Mouse (Mus musculus) adrenal gland, postnatal 36 days (tissue): ENCODE measurements around the gene Grin2b. TPM values are rescaled to one million over a fixed set of nuclear protein-coding genes. Genes with fewer than 3 reads are reported as not detected.

Experiments
- DNase-seq, 2 experiments: peaks; one replicate each; pipeline ENCODE4 v3.0.0; 2021; ENCODE audit warnings: mixed read lengths in 1 of 2
- long read RNA-seq, 2 experiments: library from polyadenylated mRNA; stranded (forward); transcript quantifications; one replicate each; pipeline ENCODE4 v2.0.0; 2021; ENCODE audit warnings: borderline sequencing depth in 2 of 2
- total RNA-seq, 2 experiments: library from RNA; stranded (reverse); gene quantifications; 2 replicates each; pipeline ENCODE4 v1.2.3; 2021

Grin2b gene
- total RNA-seq = under 1 TPM; 0.23 to 0.40 TPM
- long read RNA-seq, experiment 1 = 0 reads
- long read RNA-seq, experiment 2, partial matches to known transcripts = 0 of 1 reads
- long read RNA-seq, experiment 2, other reads (novel, unspliced or antisense) = 1 of 1 reads

DNA sequence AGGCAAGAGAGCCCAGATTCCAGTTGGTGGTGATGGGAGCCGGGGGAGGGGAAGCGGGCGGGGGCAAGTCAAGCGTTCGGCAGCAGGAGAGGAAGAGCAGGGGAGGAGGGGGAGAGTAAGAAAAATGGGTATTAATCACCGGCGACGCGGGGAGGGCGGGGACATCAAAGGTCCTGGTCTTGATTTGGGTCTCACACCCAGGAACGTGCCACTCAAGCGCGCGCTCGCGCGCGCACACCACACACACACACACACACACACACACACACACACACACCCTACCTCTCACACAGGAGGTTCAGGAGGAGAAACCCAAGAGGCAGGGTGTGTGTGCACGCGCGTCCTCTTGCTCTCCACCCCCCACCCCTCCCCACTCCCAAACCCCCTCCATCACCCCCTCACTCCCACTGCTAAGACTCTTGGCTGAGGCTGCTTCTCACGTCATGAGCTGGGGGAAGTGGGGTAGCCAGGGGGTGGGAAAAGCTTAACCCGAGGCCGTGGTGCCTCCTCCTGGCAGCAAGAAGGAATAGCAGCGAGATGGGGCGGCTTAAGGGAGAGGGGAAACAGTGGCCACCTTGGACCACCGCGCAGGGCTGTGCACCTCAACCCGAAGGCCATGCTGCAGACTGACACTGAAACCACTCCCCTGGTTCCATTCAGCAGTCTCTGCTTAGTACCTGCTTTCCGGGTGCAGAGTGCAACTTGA lies at the start of gene Grin2b:
Gene Grin2b, minus strand, starts transcription at position 321 of the 706 bp plus-strand sequence.
- no peak for DNase-seq

DNA sequence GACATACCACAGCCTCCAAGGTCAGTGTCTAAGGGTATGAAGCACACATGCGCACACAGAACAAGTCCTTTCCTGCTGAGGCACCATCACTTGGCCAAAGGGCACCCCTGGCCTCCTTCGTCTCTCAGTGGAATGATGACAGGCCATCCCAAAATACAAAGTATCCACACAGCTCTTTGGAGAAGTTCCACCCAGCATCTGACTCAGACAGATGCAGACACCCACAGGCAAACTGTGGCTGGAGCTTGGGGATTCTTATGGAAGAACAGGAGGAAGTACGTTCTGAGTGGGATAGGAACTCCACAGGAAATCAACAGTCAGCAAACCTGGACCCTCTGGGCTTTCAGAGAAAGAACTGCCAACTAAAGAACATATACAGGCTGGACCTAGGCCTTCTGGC lies 48.6 kb upstream of the Grin2b start:
- DNase-seq = no peak

DNA sequence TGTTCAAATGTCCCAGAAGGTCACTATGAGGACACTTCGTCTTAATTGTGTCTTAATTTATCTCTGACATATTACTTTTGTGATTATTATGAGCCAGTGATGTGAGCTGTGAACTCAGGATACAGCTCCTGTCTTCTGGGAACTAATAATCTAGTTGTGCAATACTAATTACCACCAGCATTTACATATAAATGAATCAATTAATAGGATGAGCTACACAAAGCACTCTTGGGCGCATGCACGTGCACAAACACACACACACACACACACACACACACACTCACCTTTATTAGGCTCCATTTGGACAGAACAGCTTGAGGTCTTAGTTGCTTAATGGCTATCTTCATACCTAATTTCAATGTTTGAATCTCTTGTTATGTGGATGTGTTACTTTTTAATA lies 37.1 kb upstream of the Grin2b start:
- DNase-seq = no peak

DNA sequence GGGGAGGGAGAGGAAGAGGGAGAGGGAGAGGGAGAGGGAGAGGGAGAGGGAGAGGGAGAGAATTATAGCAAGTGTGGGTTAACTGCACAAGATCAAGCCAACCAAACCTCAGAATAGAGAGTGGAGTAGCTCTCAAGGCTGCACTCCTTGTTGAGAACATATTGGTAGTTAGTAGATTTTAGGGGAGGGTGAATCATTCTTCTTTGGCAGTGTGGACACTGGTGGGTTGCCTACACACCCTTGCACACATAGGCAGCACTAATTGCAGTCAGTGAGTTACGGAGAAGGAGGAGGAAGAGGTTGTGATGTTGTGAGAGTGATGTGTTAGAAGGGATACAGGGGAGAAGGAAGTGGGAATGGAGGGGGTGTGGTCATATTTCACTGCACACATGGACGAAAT lies 26.5 kb upstream of the Grin2b start:
- no peak for DNase-seq

DNA sequence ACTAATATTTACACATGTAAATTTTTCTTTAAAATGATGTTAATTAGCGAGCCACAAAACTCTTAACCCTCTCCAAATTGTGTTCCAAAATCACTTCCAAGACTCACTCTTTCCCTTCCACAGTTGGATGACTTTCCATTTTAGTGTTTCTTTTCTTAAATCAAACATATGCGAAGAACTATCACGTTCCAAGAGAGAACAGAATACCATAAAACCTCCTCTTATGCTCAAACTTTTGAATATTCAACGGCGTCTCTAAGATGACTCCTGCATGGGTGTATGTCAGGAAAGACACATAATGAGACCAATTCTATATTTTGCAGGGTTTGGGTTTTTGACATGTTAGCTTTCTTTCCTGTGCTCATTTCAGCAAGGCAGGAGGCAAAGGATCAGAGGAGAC lies 21.3 kb upstream of the Grin2b start:
- no peak for DNase-seq

DNA sequence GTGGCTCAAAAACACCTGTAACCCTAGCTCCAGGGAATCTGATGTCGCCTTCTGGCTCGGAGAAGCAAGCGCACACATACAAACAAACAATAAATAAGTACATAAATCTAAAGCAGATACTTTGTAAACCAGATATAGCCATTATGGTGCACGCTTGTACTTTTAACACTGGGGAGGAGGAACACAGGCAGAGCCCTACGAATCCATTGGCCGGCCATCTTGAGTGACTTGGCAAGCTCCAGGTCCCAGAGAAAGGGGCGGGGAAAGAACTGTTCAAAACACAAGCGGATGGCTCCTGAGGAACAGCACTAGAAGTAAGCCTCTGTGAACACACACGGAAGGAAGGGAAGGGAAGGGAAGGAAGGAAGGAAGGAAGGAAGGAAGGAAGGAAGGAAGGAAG lies 4.8 kb upstream of the Grin2b start:
- DNase-seq = no peak

DNA sequence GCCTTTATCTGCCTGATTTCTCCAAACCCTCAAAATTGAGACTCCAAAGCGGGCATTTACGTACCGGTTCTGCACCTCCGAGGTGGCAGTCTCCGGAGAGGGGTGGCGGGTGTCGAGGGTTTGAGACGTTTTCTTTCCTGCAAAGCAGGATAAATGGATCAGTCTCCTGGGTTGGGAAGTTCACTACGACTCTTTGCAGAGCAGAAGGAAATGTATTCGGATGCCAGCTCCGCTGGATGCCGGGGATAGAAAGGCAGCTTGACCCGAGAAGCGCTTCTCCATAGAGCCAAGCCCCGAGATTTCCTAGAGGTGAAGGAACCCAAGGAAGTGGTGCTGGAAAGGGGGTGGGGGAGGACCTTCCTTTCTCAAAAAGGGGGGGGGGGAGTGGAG lies 515 bp downstream of the Grin2b start:
- DNase-seq = no peak

DNA sequence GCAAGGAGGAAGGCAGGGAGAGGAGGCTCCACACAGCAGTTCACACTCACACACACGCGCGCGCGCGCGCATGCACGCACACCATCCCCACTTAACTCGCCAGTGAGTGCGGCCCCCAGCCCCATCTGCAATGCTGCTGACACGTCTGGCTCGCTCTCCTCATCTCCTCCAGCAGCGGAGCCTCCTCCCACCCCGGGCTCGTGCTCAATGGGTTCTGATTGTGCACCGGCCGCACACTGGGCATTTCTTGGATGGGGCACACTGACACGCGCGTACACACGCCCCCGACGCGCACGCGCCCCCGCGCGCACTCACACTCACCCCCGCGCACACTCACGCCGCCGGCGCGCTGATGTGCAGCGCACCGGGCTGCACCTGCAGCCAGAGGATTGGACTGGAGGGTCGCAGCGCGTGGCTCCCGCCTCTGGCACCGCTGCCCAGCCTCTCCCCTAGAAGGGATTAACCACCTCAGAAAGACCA lies 1.1 kb downstream of the Grin2b start:
- DNase-seq = no peak

DNA sequence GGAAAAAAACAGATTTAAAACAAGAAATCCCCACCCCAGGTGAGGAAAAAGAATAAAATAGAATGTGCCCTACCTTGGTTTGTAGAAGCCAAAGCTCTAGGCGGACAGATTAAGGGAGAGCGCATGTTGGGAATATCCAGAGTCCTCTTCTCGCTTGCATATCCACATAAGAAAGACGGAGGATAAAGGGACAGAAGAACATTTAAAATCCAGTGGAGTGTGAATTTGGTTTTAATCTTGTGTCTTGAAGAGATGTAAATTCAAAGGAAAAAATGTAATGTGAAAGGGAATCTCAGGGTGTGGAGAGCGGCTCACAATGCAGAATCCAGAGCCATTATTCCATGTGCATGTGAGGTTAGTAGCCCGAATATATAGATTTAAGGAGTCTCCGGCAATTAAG lies 2.0 kb downstream of the Grin2b start:
- DNase-seq = no peak

DNA sequence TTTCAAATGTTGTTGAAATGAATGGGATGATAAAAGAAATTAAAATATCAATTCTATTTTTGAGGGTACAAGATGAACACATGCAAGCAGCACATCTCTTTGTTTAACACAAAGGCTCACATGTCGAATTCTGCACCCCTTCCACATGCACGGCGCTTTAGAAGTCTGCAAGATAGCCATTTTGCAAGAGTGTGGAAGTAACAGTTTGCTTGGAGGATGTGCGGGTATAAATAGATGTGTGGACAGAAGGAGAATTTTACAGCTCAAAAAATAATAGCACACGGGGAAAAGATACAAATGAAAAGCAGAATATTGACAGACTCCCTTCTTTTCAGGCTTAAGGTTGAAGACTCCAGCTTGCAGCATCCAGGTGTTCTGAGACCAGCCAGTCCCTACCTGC lies 2.9 kb downstream of the Grin2b start:
- DNase-seq = no peak

DNA sequence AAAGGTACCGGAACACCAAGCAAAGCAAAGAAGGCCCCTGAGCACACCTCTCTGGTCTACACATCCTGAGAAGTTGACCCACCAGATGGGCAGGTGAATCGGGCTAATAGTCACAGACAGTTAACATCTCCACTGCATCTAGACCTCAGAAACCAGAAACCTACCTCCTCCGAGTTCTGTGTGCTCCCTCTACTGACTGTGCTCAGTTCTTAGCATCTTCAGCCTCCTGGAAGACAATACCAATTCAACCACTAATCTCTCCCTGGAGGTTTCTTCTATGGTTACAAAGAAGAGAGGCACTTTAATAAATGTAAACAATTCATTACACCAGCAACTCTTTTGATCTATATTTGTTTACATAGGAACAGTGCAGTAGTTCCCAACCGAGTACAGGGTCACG lies 6.0 kb downstream of the Grin2b start:
- DNase-seq = no peak

DNA sequence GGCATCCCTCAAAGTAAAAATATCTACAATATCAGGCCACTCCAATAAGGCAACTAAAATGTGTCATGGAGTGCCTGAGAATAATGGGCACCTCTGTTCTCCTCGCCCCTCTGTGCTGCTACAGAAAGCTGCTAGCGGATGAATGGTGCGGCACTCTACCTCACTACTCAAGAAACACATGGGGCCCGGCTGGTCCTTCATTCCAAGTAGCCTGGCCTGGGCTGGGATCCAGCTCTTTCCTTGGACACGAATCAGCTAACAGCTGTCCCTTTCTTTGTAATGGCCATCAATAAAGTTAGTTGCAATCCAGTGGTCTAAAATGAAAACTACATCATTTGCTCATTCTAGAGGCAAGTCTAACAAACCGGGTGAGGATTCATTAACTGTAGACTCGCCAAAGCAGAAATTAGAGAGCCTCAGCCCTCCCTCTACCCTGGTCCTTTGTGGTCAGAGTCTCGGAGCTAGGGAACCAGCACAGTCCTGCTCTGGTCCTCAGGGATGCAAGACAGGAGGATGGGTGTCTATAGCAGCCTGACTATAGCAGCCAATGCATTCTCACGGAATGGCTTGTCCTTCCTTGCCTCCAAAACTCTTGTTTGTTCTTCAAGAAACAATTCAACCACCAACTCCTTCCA lies 7.8 kb downstream of the Grin2b start:
- no peak for DNase-seq

DNA sequence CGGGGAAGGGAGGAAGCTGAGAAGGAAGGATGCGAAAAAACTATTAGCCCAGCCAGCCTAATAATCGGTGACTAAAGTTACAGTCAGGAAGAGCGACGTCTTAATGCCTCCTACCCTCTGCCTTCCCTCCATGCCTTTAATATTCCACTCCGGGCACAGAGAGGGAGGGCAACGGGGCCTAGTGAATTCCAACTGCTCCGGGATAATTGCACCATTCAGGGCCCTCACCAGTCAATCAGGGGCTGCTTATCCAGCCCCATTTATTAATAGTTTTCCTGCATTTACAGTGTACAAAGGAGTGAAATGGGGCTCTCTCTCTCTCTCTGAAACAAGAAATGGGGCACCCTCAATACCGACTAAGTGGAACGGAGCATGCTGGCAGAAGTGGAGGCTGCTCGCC lies 11.2 kb downstream of the Grin2b start:
- no peak for DNase-seq

DNA sequence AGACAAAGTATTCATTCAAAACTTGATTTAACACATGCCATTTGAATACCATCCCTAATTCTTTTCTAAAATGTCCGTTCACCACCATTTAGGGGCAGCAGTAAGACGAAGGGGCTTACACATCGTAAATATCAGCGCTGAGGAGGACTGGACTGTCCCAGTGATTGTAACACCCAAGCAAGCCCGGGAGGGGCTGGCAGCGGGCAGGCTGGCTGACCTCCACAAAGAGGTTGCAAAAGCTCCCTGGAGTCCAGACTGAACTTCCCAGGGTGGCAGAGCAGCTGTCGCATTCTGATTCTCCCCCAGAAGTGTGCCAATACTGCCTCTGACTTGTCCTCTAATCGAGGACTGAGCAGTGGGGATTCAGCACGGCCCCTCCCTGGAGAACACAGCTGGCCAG lies 19.9 kb downstream of the Grin2b start:
- peak; percentile 24 to 63 for DNase-seq

DNA sequence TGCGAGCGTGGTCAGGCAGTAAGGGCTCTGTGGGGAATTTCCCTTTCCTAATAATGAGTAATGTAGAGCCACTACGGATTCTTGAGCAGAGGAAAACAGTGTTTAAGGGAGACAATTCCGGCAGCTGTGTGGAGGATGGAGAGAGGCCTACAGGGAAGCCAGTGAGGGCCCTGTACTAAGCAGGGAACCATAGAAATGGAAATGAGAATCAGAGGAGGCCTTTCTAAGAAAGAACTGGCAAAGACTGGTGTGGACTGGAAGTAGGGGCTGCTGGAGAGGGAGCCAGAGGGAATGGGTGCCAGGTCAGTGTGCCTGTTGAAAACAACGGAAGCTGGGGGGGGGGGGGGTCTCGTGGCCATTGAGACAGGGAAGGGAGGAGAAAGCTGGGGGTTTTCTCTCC lies 23.2 kb downstream of the Grin2b start:
- DNase-seq = no peak

DNA sequence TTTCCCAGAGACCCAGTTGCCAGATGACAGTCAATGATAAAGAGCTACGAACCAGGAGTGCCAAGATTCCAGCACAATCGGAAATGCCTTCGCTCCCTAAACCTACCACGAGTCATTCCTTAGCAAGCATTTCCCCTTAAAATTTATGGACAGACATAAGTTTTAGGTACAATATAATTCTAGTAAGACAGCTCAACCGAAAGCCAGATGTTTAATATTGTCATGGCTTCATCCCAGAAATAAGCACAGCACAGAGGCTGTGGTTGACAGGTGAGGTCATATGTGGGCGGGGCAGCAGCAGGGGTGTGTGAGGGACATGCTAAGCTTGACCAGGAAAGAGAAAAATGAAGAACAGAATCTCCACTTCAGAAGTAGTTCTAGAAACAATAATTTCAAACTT lies 33.3 kb downstream of the Grin2b start:
- DNase-seq = no peak

DNA sequence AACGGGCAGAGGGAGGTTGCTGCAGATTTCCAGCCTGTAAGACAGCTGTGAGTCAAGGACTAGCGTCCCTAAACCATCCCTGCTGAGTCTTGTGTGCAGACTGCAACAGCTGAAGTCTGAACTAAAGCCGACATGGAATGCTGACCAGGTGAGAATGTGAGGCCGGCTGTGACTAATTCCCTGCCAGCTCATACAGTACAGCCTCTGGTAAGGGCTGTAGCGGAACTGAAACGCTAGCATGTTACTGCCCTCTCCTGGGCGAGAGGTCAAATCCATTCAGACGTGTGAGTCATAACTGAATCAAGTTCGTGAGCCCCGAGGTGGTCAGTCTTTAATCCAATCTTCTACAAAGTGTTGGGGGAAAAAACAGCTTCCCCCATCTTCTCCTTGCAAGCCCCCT lies 42.9 kb downstream of the Grin2b start:
- peak; percentile 50 to 53 for DNase-seq

DNA sequence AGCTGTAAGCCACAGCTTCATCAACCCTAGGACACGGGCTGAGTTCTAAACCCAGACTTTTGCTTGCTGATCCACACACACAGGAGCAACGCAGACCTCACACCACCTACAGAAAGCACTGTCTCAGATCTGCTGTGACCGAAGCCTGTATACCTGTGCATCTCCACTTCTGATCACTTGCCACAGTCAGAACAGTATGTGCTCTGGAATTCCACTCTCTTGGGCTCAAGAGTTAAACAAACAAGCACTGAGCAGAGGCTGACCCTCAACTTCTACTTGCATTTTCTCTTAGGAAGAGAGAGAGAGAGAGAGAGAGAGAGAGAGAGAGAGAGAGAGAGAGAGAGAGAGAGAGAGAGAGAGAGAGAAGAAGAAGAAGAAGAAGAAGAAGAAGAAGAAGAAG lies 50.7 kb downstream of the Grin2b start:
- no peak for DNase-seq

DNA sequence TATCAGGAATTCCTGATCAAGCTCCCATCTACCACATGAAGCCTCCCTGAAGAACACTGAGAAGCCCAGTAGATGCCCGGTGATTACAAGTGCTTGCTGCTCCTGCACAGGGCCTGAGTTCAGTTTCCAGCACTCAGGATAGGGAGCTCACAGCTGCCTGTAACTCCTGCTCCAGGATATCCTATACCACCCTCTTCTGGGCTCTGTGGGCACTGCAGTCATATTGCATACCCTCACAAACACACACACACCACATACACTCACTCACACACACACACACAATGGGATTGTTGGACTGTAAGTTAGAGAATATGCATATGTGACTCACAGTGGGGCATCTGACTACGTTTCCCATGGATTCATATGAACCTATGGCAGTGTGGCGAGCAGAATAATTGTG lies 55.9 kb downstream of the Grin2b start:
- peak in 1 of 2 experiments; percentile 5 for DNase-seq

DNA sequence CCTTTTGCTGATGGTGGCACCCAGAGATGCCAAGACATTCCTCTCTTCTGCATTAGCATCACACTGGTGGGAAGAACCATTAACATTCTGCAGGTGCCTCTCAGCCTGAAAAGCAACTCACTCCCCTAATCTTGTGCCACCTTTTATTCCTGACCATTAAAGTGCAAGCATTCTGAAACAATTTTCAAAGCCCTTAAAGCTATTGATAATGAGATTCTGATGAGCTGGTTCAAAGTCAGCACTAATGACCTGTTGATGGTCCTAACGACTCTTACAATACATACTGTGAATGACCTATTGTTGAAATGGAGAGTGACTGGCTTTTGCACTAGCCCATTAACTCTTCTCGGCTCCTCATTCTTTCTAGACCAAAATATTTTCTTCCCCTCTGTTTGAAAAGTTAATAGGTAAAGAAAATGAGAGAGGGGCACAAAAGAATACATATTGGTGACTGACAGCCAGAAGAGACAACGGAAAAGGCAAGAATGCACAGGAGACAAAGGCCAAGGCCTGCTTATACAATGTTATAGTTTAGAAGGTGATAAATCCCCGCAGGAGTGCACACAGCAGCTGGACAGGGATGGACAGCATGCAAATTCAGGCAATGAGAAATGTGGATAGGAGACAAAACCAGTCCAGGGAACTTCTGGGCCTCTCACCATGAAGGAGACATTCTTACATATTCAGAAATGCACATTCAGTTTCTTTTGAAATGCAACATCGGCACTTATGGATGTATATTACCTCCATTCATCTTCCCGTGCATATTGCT lies 59.5 kb downstream of the Grin2b start:
- no peak for DNase-seq

DNA sequence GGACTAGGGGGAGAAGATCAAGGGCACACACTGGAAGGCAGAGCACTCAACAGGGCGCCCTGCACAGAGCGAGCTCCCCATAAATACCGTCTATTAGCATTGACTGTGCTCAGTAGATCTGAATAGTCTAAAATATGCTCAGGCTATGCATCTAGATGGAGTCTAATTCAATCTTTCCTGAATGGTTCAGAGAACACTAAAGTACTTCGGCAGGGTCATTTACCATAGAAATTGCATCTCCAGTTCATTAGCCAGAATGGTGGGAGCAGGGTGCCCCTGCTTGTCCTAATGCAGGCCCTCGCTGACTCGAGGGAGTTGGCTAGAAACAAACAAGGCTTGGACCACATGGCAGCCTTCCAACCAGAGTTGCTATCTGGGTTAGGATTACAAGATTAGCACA lies 64.1 kb downstream of the Grin2b start:
- DNase-seq = no peak

DNA sequence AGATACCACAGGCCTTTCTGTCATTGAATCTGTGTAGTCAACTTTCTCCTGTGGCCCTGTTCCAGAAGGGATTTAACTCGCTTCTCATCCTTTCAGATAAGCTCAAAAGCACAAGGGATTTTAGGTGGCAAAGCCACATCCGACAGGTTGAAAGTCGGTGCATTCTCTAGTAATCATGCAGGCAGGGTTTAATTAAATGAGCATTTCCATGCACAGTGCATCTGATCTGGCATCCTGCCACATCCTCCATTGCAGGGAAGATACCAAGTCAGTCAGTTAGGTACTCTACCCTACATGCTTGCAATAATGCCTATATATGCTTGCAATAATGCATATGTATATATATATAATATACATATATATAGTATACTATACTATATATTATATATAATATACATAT lies 64.8 kb downstream of the Grin2b start:
- no peak for DNase-seq

DNA sequence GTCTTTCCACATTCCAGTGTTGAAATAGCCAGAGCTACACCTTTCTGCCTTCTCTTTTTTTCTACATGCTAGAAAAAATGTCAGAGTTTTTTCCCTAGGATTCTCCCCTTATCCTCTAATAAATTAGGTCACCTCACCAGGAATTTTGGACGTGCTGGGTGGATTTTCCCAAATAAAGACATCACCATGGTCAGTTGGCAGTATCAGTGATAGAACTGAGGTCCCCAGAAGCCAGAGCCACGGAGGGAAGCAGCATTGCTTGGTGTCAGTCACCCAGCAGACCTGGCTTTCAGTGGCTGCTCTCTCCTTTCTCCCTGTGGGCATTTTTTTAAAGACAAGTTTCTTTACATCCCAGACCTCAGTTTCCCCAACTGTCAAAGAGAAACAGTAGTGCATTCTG lies 68.1 kb downstream of the Grin2b start:
- DNase-seq = no peak
